Mouse (Mus musculus) liver, postnatal 0 days (tissue): ENCODE measurements around the gene Aars2. TPM values are rescaled to one million over a fixed set of nuclear protein-coding genes. Genes with fewer than 3 reads are reported as not detected.

ENCODE experiments used
- ATAC-seq: fragments of 200-750 bp; cut with Nextera tagmentation; 2 replicates; pipeline ENCODE4 v1.8.0; 2017; ENCODE audit warnings: mild to moderate bottlenecking, moderate library complexity
- DNase-seq: peaks from one replicate; pipeline ENCODE4 v3.0.0-alpha.2; 2016
- H3K27ac ChIP-seq: fragments of 300-500 bp; sonication (generic); 2 replicates; pipeline ENCODE4 v1.5.1; 2014; ENCODE audit warnings: antibody characterized with exemption, moderate library complexity, mild to moderate bottlenecking, low read depth
- H3K27me3 ChIP-seq: fragments of 300-500 bp; sonication (generic); 2 replicates; pipeline ENCODE4 v1.6.1; 2014; ENCODE audit warnings: low read length, control low read depth, mixed read lengths; ENCODE audit not compliant: insufficient read depth
- H3K36me3 ChIP-seq: fragments of 300-500 bp; sonication (generic); replicated peaks from 2 replicates; pipeline ENCODE4 v1.6.1; 2014; ENCODE audit warnings: mild to moderate bottlenecking, control low read depth, low read length, moderate library complexity, mixed read lengths; ENCODE audit not compliant: insufficient read depth
- H3K4me1 ChIP-seq: fragments of 300-500 bp; sonication (generic); 2 replicates; pipeline ENCODE4 v1.6.1; 2014; ENCODE audit warnings: antibody characterized with exemption, mild to moderate bottlenecking, control low read depth; ENCODE audit not compliant: insufficient read depth
- H3K4me2 ChIP-seq: fragments of 300-500 bp; sonication (generic); 2 replicates; pipeline ENCODE4 v1.6.1; 2014; ENCODE audit warnings: low read depth, mild to moderate bottlenecking, low read length, moderate library complexity, mixed read lengths
- H3K4me3 ChIP-seq: fragments of 300-500 bp; sonication (generic); 2 replicates; pipeline ENCODE4 v1.5.1; 2014; ENCODE audit warnings: low read depth, low read length
- H3K9ac ChIP-seq: fragments of 300-500 bp; sonication (generic); replicated peaks from 2 replicates; pipeline ENCODE4 v1.6.1; 2014; ENCODE audit warnings: mild to moderate bottlenecking, moderate library complexity
- H3K9me3 ChIP-seq: fragments of 300-500 bp; sonication (generic); 2 replicates; pipeline ENCODE4 v1.6.1; 2016; ENCODE audit warnings: mild to moderate bottlenecking, control low read depth, low read length, mixed read lengths
- CTCF ChIP-seq: sonication (generic); IDR thresholded peaks from 2 replicates; pipeline ENCODE4 v1.5.1; 2016; ENCODE audit warnings: antibody characterized with exemption, low read depth
- EP300 ChIP-seq: IDR thresholded peaks from 2 replicates; pipeline ENCODE4 v1.6.1; 2016; ENCODE audit warnings: antibody characterized with exemption, low read depth, mild to moderate bottlenecking
- WGBS: fragments of 180-500 bp; shearing (Covaris S2); extraction: QIAGEN DNeasy Blood & Tissue Kit; methylation state at CpG from one replicate; pipeline ENCODE4 v1.1.7; 2014; ENCODE audit not compliant: insufficient replicate concordance; 5-methylcytosine and 5-hydroxymethylcytosine counted together
- polyA plus RNA-seq: library from polyadenylated mRNA; unstranded; fragments of >200 nt; fragmentation: Nextera tagmentation; extraction: Ambion mirVana; gene quantifications from 2 replicates; pipeline ENCODE4 v1.2.1, GENCODE M21; 2015

Aars2 gene
- polyA plus RNA-seq, 1 experiment from 2014 or later, result 4.8 TPM

DNA sequence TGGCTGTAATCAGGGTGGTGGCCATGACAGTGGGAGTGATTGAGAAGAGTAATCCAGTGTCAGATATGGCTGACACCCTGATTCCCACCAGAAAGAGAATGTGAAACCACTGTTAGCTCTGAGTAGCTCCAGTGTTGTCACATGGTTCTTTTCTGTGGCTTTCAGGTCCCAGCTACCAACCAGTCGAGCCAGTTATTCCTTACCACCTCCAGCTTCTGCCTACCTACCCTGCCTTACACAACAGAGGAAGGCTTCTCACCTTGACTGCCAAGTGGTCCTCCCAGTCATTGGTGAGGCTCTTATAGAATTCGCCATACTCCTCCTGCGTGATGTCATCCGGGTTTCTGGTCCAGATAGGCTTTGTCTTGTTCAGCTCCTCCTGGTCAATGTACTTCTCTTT, 63.4 kb downstream of the Aars2 start:
- DNase-seq (no peak), ATAC-seq (no peak)
- no peak overlapping the region for H3K9ac ChIP-seq
- H3K4me1 ChIP-seq, result peaks cover 23% of the 10 kb centered on the region
- no peaks in the 10 kb centered on the region for H3K9me3 ChIP-seq
- no peak overlapping the region for H3K27ac ChIP-seq
- TF ChIP-seq EP300 (no peak), CTCF (no peak)
- 80% methylated on average over 4 of the region's 4 CpGs for WGBS
- H3K27me3 ChIP-seq, result no peaks in the 10 kb centered on the region
- no peak overlapping the region for H3K4me3 ChIP-seq
- peaks cover 64% of the 10 kb centered on the region for H3K36me3 ChIP-seq
- no peak overlapping the region for H3K4me2 ChIP-seq

Other genes starting within 250 kb of the Aars2 start
- 20.9 and 21.7 TPM in 2 replicates for gene Cdc5l, start 73.1 kb upstream of the Aars2 start, polyA plus RNA-seq
- not detected in 2 replicates for gene Spats1, start 31.4 kb upstream of the Aars2 start, polyA plus RNA-seq
- gene Tcte1, start 16.6 kb downstream of the Aars2 start, polyA plus RNA-seq, result not detected in 2 replicates
- 0.13 and 0.19 TPM in 2 replicates for gene Tmem151b, start 42.8 kb downstream of the Aars2 start, polyA plus RNA-seq
- gene Nfkbie, start 48.9 kb downstream of the Aars2 start, polyA plus RNA-seq, result 2.8 and 3.0 TPM in 2 replicates
- gene Slc35b2, start 57.0 kb downstream of the Aars2 start, polyA plus RNA-seq, result 47.7 and 47.9 TPM in 2 replicates
- 419 and 445 TPM in 2 replicates for gene Hsp90ab1, start 66.4 kb downstream of the Aars2 start, polyA plus RNA-seq
- gene Slc29a1, start 92.8 kb downstream of the Aars2 start, polyA plus RNA-seq, result 83.0 and 91.6 TPM in 2 replicates
- gene Mymx, start 95.3 kb downstream of the Aars2 start, polyA plus RNA-seq, result 0.19 TPM in 1 of 2 replicates, not detected in the other
- gene Capn11, start 152.5 kb downstream of the Aars2 start, polyA plus RNA-seq, result not detected in 2 replicates
- gene Mrpl14, start 179.5 kb downstream of the Aars2 start, polyA plus RNA-seq, result 113 TPM in 2 replicates
- gene Tmem63b, start 180.1 kb downstream of the Aars2 start, polyA plus RNA-seq, result 15.1 and 16.9 TPM in 2 replicates
- gene 1600014C23Rik, start 227.0 kb downstream of the Aars2 start, polyA plus RNA-seq, result not detected in 2 replicates